Mouse (Mus musculus) liver, embryonic 13.5 days (tissue): Measurements from ENCODE around the gene Efnb1. TPM values are rescaled to one million over a fixed set of nuclear protein-coding genes. Genes with fewer than 3 reads are reported as not detected.

ENCODE experiments used
- ATAC-seq: fragments of 200-750 bp; cut with Nextera tagmentation; 2 replicates; pipeline ENCODE4 v1.8.0; 2017; ENCODE audit warnings: low read depth, mild to moderate bottlenecking, moderate number of reproducible peaks, moderate library complexity
- DNase-seq: peaks from one replicate; pipeline ENCODE4 v3.0.0; 2022
- H3K27ac ChIP-seq: fragments of 300-500 bp; sonication (generic); 2 replicates; pipeline ENCODE4 v1.5.1; 2015; ENCODE audit warnings: moderate library complexity, mild to moderate bottlenecking, inconsistent platforms
- H3K27me3 ChIP-seq: fragments of 300-500 bp; sonication (generic); 2 replicates; pipeline ENCODE4 v1.6.1; 2015; ENCODE audit warnings: mild to moderate bottlenecking, inconsistent platforms
- H3K36me3 ChIP-seq: fragments of 300-500 bp; sonication (generic); 2 replicates; pipeline ENCODE4 v1.6.1; 2015; ENCODE audit warnings: mild to moderate bottlenecking, inconsistent platforms
- H3K4me1 ChIP-seq: fragments of 300-500 bp; sonication (generic); replicated peaks from 2 replicates; pipeline ENCODE4 v1.6.1; 2015; ENCODE audit warnings: inconsistent platforms
- H3K4me2 ChIP-seq: fragments of 300-500 bp; sonication (generic); 2 replicates; pipeline ENCODE4 v1.6.1; 2015; ENCODE audit warnings: inconsistent platforms, mild to moderate bottlenecking, moderate library complexity
- H3K4me3 ChIP-seq: fragments of 300-500 bp; sonication (generic); replicated peaks from 2 replicates; pipeline ENCODE4 v1.5.1; 2015; ENCODE audit warnings: mild to moderate bottlenecking, inconsistent platforms
- H3K9ac ChIP-seq: fragments of 300-500 bp; sonication (generic); 2 replicates; pipeline ENCODE4 v1.6.1; 2015; ENCODE audit warnings: mild to moderate bottlenecking, inconsistent platforms
- H3K9me3 ChIP-seq: fragments of 300-500 bp; sonication (generic); replicated peaks from 2 replicates; pipeline ENCODE4 v1.6.1; 2016; ENCODE audit warnings: inconsistent platforms
- WGBS: fragments of 180-500 bp; shearing (Covaris S2); methylation state at CpG from one replicate; pipeline ENCODE4 v1.1.7; 2015; ENCODE audit not compliant: insufficient replicate concordance; 5-methylcytosine and 5-hydroxymethylcytosine counted together
- polyA plus RNA-seq: library from polyadenylated mRNA; unstranded; fragments of >200 nt; fragmentation: Nextera tagmentation; extraction: Ambion mirVana; gene quantifications from 2 replicates; pipeline ENCODE4 v1.2.1, GENCODE M21; 2015

Efnb1 gene
- polyA plus RNA-seq, 1 experiment from 2014 or later, result 4.9 TPM

DNA sequence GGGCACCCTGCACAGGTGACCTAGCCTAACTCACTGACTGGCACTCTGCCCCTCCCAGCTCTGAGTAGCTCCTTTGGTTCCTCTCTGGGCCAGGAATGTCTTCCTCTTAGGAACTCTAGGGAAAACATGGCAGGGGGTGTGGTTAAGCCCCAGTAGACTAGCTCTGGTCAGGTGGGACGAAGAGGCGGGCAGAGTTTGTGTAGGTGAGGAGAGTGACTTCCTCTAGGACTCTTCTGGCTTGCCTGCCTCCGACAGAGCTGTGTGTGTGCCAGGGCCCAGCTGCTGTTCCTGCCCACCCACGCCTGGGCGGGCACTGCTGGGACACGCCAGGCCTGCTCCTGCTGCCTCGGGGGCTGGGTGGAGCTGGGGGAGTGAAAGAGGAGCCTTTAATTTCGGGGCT is 5.1 kb downstream of the Efnb1 start:
- Histone ChIP-seq H3K9ac (no peak overlapping the region), H3K36me3 (no peaks in the 10 kb centered on the region), H3K4me3 (no peak overlapping the region), H3K27ac (no peak overlapping the region), H3K27me3 (peaks cover 41% of the 10 kb centered on the region), H3K4me2 (no peak overlapping the region), H3K4me1 (no peaks in the 10 kb centered on the region; the same call in 1 of the 2 replicates), H3K9me3 (no peaks in the 10 kb centered on the region)
- DNase-seq (no peak), ATAC-seq (no peak)
- 47% methylated on average over 8 of the region's 8 CpGs for WGBS

DNA sequence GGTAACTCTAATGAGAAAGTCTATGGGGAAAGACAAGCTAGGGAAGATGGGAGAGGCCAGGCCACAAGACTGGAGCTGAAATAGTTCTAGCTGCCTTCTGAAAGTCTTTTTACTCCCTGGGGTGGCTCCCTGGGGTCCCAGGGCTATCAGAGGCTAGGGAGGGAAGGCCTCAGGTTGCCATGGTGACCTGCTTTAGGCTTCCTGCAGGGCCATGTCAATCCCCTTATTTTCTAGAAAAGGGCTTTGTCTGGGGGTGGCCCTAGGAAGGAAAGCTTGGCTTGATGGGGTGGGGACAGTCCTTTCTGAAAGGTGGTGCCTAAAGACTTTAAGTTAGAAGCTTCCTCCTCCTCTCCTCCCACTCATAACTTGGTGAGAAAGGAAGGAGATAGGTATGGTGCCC is 6.0 kb downstream of the Efnb1 start:
- Histone ChIP-seq H3K4me1 (no peaks in the 10 kb centered on the region; the same call in 1 of the 2 replicates), H3K4me3 (no peak overlapping the region), H3K9me3 (no peaks in the 10 kb centered on the region), H3K27me3 (peaks cover 33% of the 10 kb centered on the region), H3K4me2 (no peak overlapping the region), H3K9ac (no peak overlapping the region), H3K27ac (no peak overlapping the region), H3K36me3 (no peaks in the 10 kb centered on the region)
- DNase-seq (no peak), ATAC-seq (no peak)

DNA sequence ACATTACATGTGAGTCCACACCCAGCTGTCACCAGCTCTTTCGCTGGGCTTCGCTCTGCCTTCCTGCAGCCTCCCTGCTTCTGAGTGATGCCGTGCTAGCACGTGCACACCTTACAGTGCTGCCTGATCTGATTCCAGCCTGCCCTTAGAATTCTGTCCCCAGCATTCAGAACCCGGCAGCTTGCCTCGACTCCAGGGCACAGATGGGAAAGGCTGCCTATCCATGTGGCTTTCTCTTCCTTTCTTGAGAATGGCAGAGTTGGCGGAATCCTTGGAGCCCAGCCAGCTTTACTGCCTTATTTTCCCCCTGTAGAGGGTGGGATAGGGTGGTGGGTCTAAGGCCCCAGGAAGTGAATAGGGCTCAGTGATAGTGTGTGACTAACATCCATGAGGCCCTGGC is 9.6 kb downstream of the Efnb1 start:
- no peaks in the 10 kb centered on the region for H3K36me3 ChIP-seq
- H3K4me1 ChIP-seq, result 0 out of 2 replicates have a peak, but pooled peaks cover 6% of the 10 kb centered on the region
- H3K9me3 ChIP-seq, result no peaks in the 10 kb centered on the region
- H3K4me3 ChIP-seq, result no peak overlapping the region
- no peak overlapping the region for H3K4me2 ChIP-seq
- ATAC-seq, result no peak
- 83% methylated on average over 7 of the region's 7 CpGs for WGBS
- no peak overlapping the region for H3K9ac ChIP-seq
- no peak for DNase-seq
- H3K27me3 ChIP-seq, result 0 out of 2 replicates have a peak, but pooled peaks cover 2% of the 10 kb centered on the region
- no peak overlapping the region for H3K27ac ChIP-seq

DNA sequence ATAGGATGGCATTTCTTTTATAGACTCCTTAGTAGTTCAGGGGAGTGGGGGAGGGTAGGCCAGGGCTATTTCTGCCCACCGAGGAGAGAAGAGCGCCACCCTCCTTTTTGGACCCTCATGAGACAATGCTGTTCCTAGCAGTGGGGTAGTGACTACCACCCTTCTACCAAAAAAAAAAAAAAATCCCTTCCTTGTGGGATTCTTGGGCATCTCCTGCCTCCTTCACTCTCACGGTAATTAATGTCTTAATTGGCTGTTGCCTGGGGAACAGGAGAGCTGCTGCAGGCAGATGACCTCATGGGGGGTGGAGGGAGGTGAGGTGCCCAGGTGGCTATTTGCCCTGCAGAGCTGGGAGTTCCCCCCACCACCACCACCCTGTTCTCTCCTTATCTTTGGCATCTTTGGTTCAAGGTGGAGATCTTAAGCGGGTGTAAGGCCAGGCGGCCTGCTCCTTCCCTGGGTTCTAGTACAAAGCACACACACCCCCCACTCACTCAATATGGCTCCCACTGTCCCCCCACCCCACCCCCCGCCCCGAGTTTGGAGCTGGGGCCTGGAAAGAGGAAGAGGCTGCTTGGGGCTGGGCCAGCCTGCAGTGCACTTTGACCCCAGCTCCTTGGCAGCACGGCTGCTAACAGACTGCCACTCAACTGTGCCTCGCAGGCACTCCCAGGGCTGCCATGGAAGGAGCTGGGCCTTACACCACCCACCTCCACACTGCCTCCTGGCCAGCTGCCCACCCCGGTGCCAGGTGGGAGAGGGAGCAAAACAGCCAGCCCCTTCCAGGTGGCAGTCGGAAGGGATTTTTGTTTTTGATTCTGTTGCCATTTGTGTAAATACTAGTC is 12.4 kb downstream of the Efnb1 start:
- Histone ChIP-seq H3K9ac (no peak overlapping the region), H3K27ac (no peak overlapping the region), H3K4me1 (peaks cover 6% of the 10 kb centered on the region; the same call in 1 of the 2 replicates), H3K4me2 (no peak overlapping the region), H3K4me3 (no peak overlapping the region), H3K27me3 (no peaks in the 10 kb centered on the region), H3K9me3 (no peaks in the 10 kb centered on the region), H3K36me3 (no peaks in the 10 kb centered on the region)
- WGBS, result 63% methylated on average over 10 of the region's 11 CpGs
- ATAC-seq, result no peak
- no peak for DNase-seq

DNA sequence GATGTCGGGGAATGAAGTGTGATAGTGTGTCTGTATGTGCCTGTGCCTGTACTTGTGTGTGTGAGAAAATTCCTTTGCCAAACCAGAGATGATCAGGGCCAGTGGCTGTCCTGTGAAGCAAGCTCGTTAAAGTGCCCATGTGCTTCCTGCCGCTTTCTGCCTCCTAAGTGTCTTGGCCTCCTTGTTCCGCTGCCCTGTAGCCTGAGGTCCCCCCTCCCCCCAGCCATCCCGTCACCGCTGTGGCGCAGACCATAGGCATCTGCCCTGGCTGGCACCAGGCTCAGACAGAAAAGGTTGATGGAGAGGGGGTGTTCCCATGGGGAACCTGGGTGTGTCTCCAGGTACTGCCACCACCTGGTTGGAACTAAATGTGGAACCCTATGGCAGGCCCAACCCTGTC is 13.1 kb downstream of the Efnb1 start:
- H3K4me2 ChIP-seq, result no peak overlapping the region
- peaks cover 6% of the 10 kb centered on the region; the same call in 1 of the 2 replicates for H3K4me1 ChIP-seq
- no peak for ATAC-seq
- H3K9ac ChIP-seq, result no peak overlapping the region
- H3K4me3 ChIP-seq, result no peak overlapping the region
- no peak overlapping the region for H3K27ac ChIP-seq
- 69% methylated on average over 7 of the region's 7 CpGs for WGBS
- no peaks in the 10 kb centered on the region for H3K36me3 ChIP-seq
- DNase-seq, result no peak
- no peaks in the 10 kb centered on the region for H3K27me3 ChIP-seq
- no peaks in the 10 kb centered on the region for H3K9me3 ChIP-seq

DNA sequence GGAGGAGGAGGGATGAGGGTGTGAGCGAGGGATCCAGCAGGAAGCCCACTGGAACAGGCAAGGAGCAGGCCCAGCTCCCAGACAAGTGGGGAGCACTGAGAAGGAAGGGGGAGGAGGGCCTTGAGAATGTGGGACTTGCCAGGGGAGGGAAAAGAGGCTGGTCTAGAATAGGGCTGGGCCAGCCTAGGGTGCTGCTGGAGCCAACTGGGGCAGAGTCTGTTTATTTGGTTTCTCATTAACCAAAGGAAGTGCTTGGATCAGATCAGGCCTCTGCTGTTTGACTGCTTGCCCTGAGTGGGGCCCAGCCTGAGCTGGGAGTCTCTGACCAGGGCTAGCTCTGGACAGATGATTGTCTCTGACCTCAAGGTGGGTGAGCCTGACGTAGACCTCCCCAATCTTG is 14.0 kb downstream of the Efnb1 start:
- H3K9ac ChIP-seq, result no peak overlapping the region

DNA sequence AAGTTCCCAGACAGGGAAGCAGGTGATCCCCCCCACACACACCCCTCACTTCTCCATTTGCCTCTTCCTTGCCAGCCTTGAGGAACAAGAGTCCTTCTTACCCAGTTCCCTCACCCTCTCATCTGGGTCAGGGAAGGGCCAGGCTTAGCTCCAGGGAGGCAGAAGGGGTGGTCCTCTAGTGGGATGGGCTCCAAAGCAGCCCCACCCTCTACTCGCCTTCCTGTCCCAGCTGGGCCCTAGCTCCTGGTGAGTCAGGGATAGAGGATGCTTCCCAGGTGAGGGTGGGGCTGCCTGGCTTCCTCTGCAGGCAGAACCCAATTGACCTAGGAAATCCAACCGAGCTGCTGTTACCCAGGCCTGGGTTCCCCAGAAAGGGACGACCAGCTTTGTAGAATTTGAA is 14.8 kb downstream of the Efnb1 start:
- H3K4me3 ChIP-seq, result no peak overlapping the region
- no peak for DNase-seq

More for the DNA sequence above, 14.0 kb downstream of the Efnb1 start:
- no peak overlapping the region for H3K4me3 ChIP-seq
- no peaks in the 10 kb centered on the region for H3K9me3 ChIP-seq
- WGBS, result 46% methylated on average over 2 of the region's 2 CpGs
- ATAC-seq (peak; percentile 69), DNase-seq (no peak)
- no peaks in the 10 kb centered on the region for H3K36me3 ChIP-seq
- H3K27me3 ChIP-seq, result no peaks in the 10 kb centered on the region
- no peak overlapping the region for H3K4me2 ChIP-seq
- H3K4me1 ChIP-seq, result peaks cover 6% of the 10 kb centered on the region; the same call in 1 of the 2 replicates
- no peak overlapping the region for H3K27ac ChIP-seq

DNA sequence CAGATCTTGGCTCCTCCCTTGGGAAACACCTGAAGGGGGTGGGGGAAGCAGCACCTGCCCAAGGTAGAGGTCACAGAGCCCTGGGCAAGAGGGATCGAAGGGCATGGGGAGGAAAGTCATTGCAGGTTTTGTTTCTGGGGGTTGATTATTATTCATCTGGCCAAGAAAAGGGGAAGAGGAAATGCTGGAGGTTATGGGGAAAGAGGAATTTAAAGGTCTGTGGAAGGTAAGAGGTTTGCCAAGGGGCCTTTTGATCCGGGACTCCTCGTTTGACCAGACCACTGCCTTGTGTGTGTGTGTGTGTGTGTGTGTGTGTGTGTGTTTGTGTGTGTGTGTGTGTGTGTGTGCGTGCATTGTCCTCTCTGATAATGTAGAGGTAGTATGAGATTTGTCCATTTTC is 15.5 kb downstream of the Efnb1 start:
- no peak overlapping the region for H3K27ac ChIP-seq
- no peak overlapping the region for H3K4me2 ChIP-seq
- whole genome bisulfite sequencing, result 43% methylated on average over 3 of the region's 4 CpGs
- peaks cover 6% of the 10 kb centered on the region; the same call in 1 of the 2 replicates for H3K4me1 ChIP-seq
- no peaks in the 10 kb centered on the region; the same call in 1 of the 2 replicates for H3K27me3 ChIP-seq
- H3K4me3 ChIP-seq, result no peak overlapping the region
- no peak for DNase-seq
- H3K9ac ChIP-seq, result no peak overlapping the region
- H3K36me3 ChIP-seq, result no peaks in the 10 kb centered on the region
- H3K9me3 ChIP-seq, result no peaks in the 10 kb centered on the region
- no peak for ATAC-seq

More for the DNA sequence above, 14.8 kb downstream of the Efnb1 start:
- no peaks in the 10 kb centered on the region for H3K36me3 ChIP-seq
- H3K9me3 ChIP-seq, result no peaks in the 10 kb centered on the region
- H3K27me3 ChIP-seq, result no peaks in the 10 kb centered on the region
- peaks cover 6% of the 10 kb centered on the region; the same call in 1 of the 2 replicates for H3K4me1 ChIP-seq
- no peak for ATAC-seq
- no peak overlapping the region for H3K4me2 ChIP-seq
- no peak overlapping the region for H3K9ac ChIP-seq
- WGBS, result 42% methylated on average over 3 of the region's 3 CpGs
- no peak overlapping the region for H3K27ac ChIP-seq

DNA sequence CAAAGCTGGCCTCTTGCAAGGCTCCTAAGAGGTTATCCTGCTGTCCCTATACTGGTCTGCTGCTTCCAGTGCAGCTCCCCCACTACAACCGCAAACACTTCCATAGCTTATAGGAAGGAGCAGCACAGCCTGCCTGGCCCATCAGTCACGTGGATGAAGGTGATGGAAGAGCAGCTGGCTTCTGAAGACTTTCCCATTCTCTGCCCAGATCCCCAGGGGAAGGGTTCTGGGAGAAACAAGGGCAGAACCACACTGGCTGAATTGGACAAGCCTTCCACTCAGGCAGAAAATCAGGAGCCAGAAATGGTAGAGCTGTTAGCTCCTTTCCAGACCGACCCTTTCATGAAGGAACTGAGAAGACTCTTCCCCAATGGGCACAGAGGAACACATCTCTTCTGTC is 16.2 kb downstream of the Efnb1 start:
- 39% methylated on average over 3 of the region's 3 CpGs for WGBS
- ATAC-seq, result no peak
- H3K27me3 ChIP-seq, result peaks cover 5% of the 10 kb centered on the region; the same call in 1 of the 2 replicates

DNA sequence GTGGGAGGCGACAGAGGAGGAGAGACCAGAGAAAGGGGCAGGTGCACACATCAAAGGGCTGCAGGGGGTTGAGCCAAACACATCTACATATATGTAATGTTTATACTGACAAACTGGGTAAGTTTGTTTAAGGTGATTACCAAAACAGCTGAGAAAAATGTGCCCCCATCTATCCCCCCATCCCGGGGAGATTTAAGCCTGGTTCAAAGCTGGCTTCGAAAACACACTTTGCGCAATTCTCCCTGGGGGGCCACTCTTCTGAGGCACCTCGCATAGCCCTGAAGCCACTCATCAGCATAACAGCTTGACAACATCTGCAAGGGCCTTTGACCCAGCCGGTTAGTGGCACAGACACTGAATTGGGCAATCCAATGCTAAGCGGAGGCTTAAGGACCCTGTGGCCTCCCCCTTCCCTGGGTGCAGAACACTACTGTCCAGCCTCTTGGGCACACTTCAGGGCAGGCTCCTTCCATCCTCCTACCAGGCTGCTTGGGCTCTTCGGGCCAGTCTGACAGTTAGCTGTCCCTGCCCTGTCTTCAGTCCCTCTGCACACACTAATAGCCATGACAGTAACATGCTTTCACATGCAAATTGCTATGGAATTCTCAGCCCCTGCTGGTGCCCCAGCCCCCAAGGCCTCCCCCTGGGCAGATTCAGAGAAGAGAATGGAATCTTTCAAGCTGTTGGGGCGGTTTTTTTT is 16.8 kb downstream of the Efnb1 start:
- no peak overlapping the region for H3K27ac ChIP-seq
- WGBS, result 50% methylated on average over 9 of the region's 9 CpGs
- H3K9ac ChIP-seq, result no peak overlapping the region
- ATAC-seq (no peak), DNase-seq (no peak)
- no peaks in the 10 kb centered on the region for H3K9me3 ChIP-seq
- H3K27me3 ChIP-seq, result peaks cover 5% of the 10 kb centered on the region; the same call in 1 of the 2 replicates
- H3K4me2 ChIP-seq, result no peak overlapping the region
- no peak overlapping the region for H3K4me3 ChIP-seq
- no peaks in the 10 kb centered on the region for H3K36me3 ChIP-seq
- H3K4me1 ChIP-seq, result peaks cover 6% of the 10 kb centered on the region; the same call in 1 of the 2 replicates

More for the DNA sequence above, 16.2 kb downstream of the Efnb1 start:
- peaks cover 6% of the 10 kb centered on the region; the same call in 1 of the 2 replicates for H3K4me1 ChIP-seq
- no peak overlapping the region for H3K27ac ChIP-seq
- no peak overlapping the region for H3K4me3 ChIP-seq
- no peak for DNase-seq
- H3K9me3 ChIP-seq, result no peaks in the 10 kb centered on the region
- H3K9ac ChIP-seq, result no peak overlapping the region
- H3K4me2 ChIP-seq, result no peak overlapping the region
- no peaks in the 10 kb centered on the region for H3K36me3 ChIP-seq

DNA sequence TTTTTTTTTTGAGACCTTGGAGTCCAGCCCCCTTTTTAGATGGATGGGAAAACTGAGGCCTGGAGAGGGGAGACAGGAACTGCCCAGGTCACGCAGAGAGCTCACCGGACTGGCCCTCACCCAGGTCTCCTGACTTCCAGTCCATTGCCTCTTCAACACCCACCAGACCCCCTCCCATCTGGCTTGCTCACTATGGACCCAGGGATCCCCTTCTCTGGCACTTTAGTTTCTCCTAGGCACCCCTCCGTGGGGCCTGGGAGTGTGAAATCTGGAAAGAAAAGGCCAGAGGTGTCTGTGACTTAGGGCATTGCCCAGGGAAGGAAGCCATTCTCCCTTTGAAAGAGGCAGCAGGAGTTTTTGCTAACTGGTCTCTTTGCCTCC is 17.3 kb downstream of the Efnb1 start:
- ATAC-seq (no peak), DNase-seq (no peak)
- Histone ChIP-seq H3K4me2 (no peak overlapping the region), H3K36me3 (no peaks in the 10 kb centered on the region), H3K27ac (no peak overlapping the region), H3K4me3 (no peak overlapping the region), H3K27me3 (peaks cover 5% of the 10 kb centered on the region; the same call in 1 of the 2 replicates), H3K9ac (no peak overlapping the region), H3K9me3 (no peaks in the 10 kb centered on the region), H3K4me1 (peaks cover 6% of the 10 kb centered on the region; the same call in 1 of the 2 replicates)
- WGBS, result 59% methylated on average over 3 of the region's 3 CpGs
